Mouse (Mus musculus) neural tube, embryonic 13.5 days (tissue): ENCODE measurements around the gene Olfr1350. TPM values are rescaled to one million over a fixed set of nuclear protein-coding genes. Genes with fewer than 3 reads are reported as not detected.
A peak's percentile ranks its signal among the peaks of the same experiment; 100 is the strongest.
"Not testable (repeated sequence)": the region's sequence is repeated elsewhere in the genome, so short reads cannot be mapped to it uniquely, and the experiment has no call there.

Source experiments
- ATAC-seq: fragments of 200-750 bp; cut with Nextera tagmentation; 2 replicates; pipeline ENCODE4 v1.8.0; 2017; ENCODE audit warnings: low read depth, mild to moderate bottlenecking, moderate TSS enrichment, moderate library complexity
- H3K27ac ChIP-seq: fragments of 300-500 bp; sonication (generic); replicated peaks from 2 replicates; pipeline ENCODE4 v1.5.1; 2015; ENCODE audit warnings: moderate library complexity, mild to moderate bottlenecking, inconsistent platforms
- H3K27me3 ChIP-seq: fragments of 300-500 bp; sonication (generic); 2 replicates; pipeline ENCODE4 v1.6.1; 2015; ENCODE audit warnings: mild to moderate bottlenecking, inconsistent platforms
- H3K36me3 ChIP-seq: fragments of 300-500 bp; sonication (generic); 2 replicates; pipeline ENCODE4 v1.6.1; 2015; ENCODE audit warnings: mild to moderate bottlenecking, inconsistent platforms
- H3K4me1 ChIP-seq: fragments of 300-500 bp; sonication (generic); replicated peaks from 2 replicates; pipeline ENCODE4 v1.6.1; 2015; ENCODE audit warnings: inconsistent platforms
- H3K4me2 ChIP-seq: fragments of 300-500 bp; sonication (generic); 2 replicates; pipeline ENCODE4 v1.6.1; 2015; ENCODE audit warnings: inconsistent platforms, mild to moderate bottlenecking, moderate library complexity
- H3K4me3 ChIP-seq: fragments of 300-500 bp; sonication (generic); 2 replicates; pipeline ENCODE4 v1.5.1; 2015; ENCODE audit warnings: mild to moderate bottlenecking, inconsistent platforms
- H3K9ac ChIP-seq: fragments of 300-500 bp; sonication (generic); 2 replicates; pipeline ENCODE4 v1.6.1; 2015; ENCODE audit warnings: moderate library complexity, mild to moderate bottlenecking, inconsistent platforms
- H3K9me3 ChIP-seq: fragments of 300-500 bp; sonication (generic); 2 replicates; pipeline ENCODE4 v1.6.1; 2016; ENCODE audit warnings: inconsistent platforms
- WGBS: fragments of 180-500 bp; shearing (Covaris S2); methylation state at CpG from one replicate; pipeline ENCODE4 v1.1.7; 2015; 5-methylcytosine and 5-hydroxymethylcytosine counted together
- polyA plus RNA-seq: library from polyadenylated mRNA; unstranded; fragments of >200 nt; fragmentation: Nextera tagmentation; extraction: Ambion mirVana; gene quantifications from 2 replicates; pipeline ENCODE4 v1.2.1, GENCODE M21; 2015

Olfr1350 gene
- polyA plus RNA-seq = not detected in 2 replicates

GRCm38 (mm10) chr7:6564541-6564940 lies at the start of gene Olfr1350:
Olfr1350 (plus strand) TSS chr7:6564841.
- Histone ChIP-seq H3K9ac (no peak within 1 kb of the TSS), H3K4me3 (no peak within 1 kb of the TSS), H3K27me3 (no peaks in the 10 kb centered on the region), H3K9me3 (peaks cover 12% of the 10 kb centered on the region), H3K27ac (no peak within 1 kb of the TSS), H3K4me1 (no peaks in the 10 kb centered on the region), H3K4me2 (no peak within 1 kb of the TSS), H3K36me3 (no peaks in the 10 kb centered on the region)
- no peak for ATAC-seq

GRCm38 (mm10) chr7:6521666-6522065 lies 43.0 kb upstream of the Olfr1350 start:
- WGBS = 46% methylated on average over 1 of the region's 1 CpGs
- 0 out of 2 replicates have a peak, but pooled peaks cover 2% of the 10 kb centered on the region for H3K9me3 ChIP-seq
- no peak overlapping the region for H3K4me3 ChIP-seq
- H3K4me1 ChIP-seq = no peaks in the 10 kb centered on the region
- no peak overlapping the region for H3K4me2 ChIP-seq
- no peak overlapping the region for H3K27ac ChIP-seq
- no peaks in the 10 kb centered on the region for H3K27me3 ChIP-seq
- no peak overlapping the region for H3K9ac ChIP-seq
- H3K36me3 ChIP-seq = no peaks in the 10 kb centered on the region
- ATAC-seq = no peak

GRCm38 (mm10) chr7:6522850-6523249 lies 41.8 kb upstream of the Olfr1350 start, which contains the start of gene Olfr1349:
Olfr1349 (minus strand) TSS chr7:6522950.
- H3K4me3 ChIP-seq = no peak within 1 kb of the TSS
- 0 out of 2 replicates have a peak, but pooled peaks cover 4% of the 10 kb centered on the region for H3K9me3 ChIP-seq
- H3K4me1 ChIP-seq = no peaks in the 10 kb centered on the region
- no peak within 1 kb of the TSS for H3K4me2 ChIP-seq
- no peaks in the 10 kb centered on the region for H3K27me3 ChIP-seq
- no peak within 1 kb of the TSS for H3K27ac ChIP-seq
- no peak within 1 kb of the TSS for H3K9ac ChIP-seq
- WGBS = 80% methylated on average over 5 of the region's 5 CpGs
- ATAC-seq = no peak
- H3K36me3 ChIP-seq = no peaks in the 10 kb centered on the region

GRCm38 (mm10) chr7:6525001-6525400 lies 39.6 kb upstream of the Olfr1350 start:
- H3K4me2 ChIP-seq = no peak overlapping the region
- WGBS = 58% methylated on average over 3 of the region's 3 CpGs
- no peaks in the 10 kb centered on the region for H3K27me3 ChIP-seq
- no peak overlapping the region for H3K9ac ChIP-seq
- 0 out of 2 replicates have a peak, but pooled peaks cover 4% of the 10 kb centered on the region for H3K9me3 ChIP-seq
- H3K4me1 ChIP-seq = no peaks in the 10 kb centered on the region
- ATAC-seq = no peak
- no peaks in the 10 kb centered on the region for H3K36me3 ChIP-seq
- no peak overlapping the region for H3K4me3 ChIP-seq
- H3K27ac ChIP-seq = no peak overlapping the region

GRCm38 (mm10) chr7:6526141-6526540 lies 38.5 kb upstream of the Olfr1350 start:
- Histone ChIP-seq H3K9me3 (0 out of 2 replicates have a peak, but pooled peaks cover 4% of the 10 kb centered on the region), H3K4me3 (no peak overlapping the region), H3K36me3 (no peaks in the 10 kb centered on the region), H3K9ac (no peak overlapping the region), H3K4me2 (no peak overlapping the region), H3K4me1 (no peaks in the 10 kb centered on the region), H3K27ac (no peak overlapping the region), H3K27me3 (no peaks in the 10 kb centered on the region)
- no peak for ATAC-seq
- 61% methylated on average over 5 of the region's 5 CpGs for WGBS

- no peaks in the 10 kb centered on the region for H3K4me1 ChIP-seq
- H3K27ac ChIP-seq = no peak overlapping the region
- peak; percentile 59; the same call in 1 of the 2 replicates for ATAC-seq
- H3K27me3 ChIP-seq = no peaks in the 10 kb centered on the region
- no peak overlapping the region for H3K4me3 ChIP-seq
- no peak overlapping the region for H3K4me2 ChIP-seq
- no peaks in the 10 kb centered on the region; the same call in 1 of the 2 replicates for H3K9me3 ChIP-seq
- H3K9ac ChIP-seq = no peak overlapping the region
- 53% methylated on average over 8 of the region's 8 CpGs for WGBS
- H3K36me3 ChIP-seq = no peaks in the 10 kb centered on the region
Measured at GRCm38 (mm10) chr7:6586096-6586759, 21.6 kb downstream of the Olfr1350 start.

GRCm38 (mm10) chr7:6588766-6589165 lies 24.1 kb downstream of the Olfr1350 start:
- not testable (repeated sequence) for H3K36me3 ChIP-seq, ATAC-seq, H3K27ac ChIP-seq, H3K9me3 ChIP-seq, H3K4me1 ChIP-seq, H3K4me2 ChIP-seq, H3K4me3 ChIP-seq, H3K9ac ChIP-seq, H3K27me3 ChIP-seq
- WGBS = 85% methylated on average over 13 of the region's 13 CpGs

GRCm38 (mm10) chr7:6603331-6603730 lies 38.7 kb downstream of the Olfr1350 start:
- no peak overlapping the region for H3K4me3 ChIP-seq
- no peak overlapping the region for H3K9ac ChIP-seq
- no peak overlapping the region for H3K27ac ChIP-seq
- WGBS = 89% methylated on average over 9 of the region's 9 CpGs
- no peaks in the 10 kb centered on the region for H3K27me3 ChIP-seq
- H3K9me3 ChIP-seq = peaks cover 8% of the 10 kb centered on the region
- no peak overlapping the region for H3K4me2 ChIP-seq
- no peaks in the 10 kb centered on the region for H3K4me1 ChIP-seq
- no peak for ATAC-seq
- H3K36me3 ChIP-seq = no peaks in the 10 kb centered on the region

Other genes with a start within 250 kb of the Olfr1350 start
- 10.4 and 14.0 TPM in 2 replicates for gene Zfp583, start 233.6 kb upstream of the Olfr1350 start, polyA plus RNA-seq
- 6.7 and 7.4 TPM in 2 replicates for gene Gm3854, start 221.1 kb upstream of the Olfr1350 start, polyA plus RNA-seq
- gene Zfp78, start 201.6 kb upstream of the Olfr1350 start, polyA plus RNA-seq = 3.5 and 4.5 TPM in 2 replicates
- gene Zfp28, start 181.5 kb upstream of the Olfr1350 start, polyA plus RNA-seq = 12.0 and 15.1 TPM in 2 replicates
- gene Smim17, start 166.1 kb upstream of the Olfr1350 start, polyA plus RNA-seq = 2.8 and 3.2 TPM in 2 replicates
- gene Gm20715, start 154.6 kb upstream of the Olfr1350 start, polyA plus RNA-seq = not detected in 2 replicates
- 0.10 TPM in 1 of 2 replicates, not detected in the other for gene Olfr1344, start 126.2 kb upstream of the Olfr1350 start, polyA plus RNA-seq
- gene Olfr1336, start 108.7 kb upstream of the Olfr1350 start, polyA plus RNA-seq = not detected in 2 replicates
- not detected in 2 replicates for gene Olfr1346, start 97.7 kb upstream of the Olfr1350 start, polyA plus RNA-seq
- not detected in 2 replicates for gene Olfr5, start 77.9 kb upstream of the Olfr1350 start, polyA plus RNA-seq
- gene Olfr1347, start 65.1 kb upstream of the Olfr1350 start, polyA plus RNA-seq = not detected in 2 replicates
- not detected in 2 replicates for gene Olfr1348, start 56.1 kb upstream of the Olfr1350 start, polyA plus RNA-seq
- gene Olfr1349, start 41.9 kb upstream of the Olfr1350 start, polyA plus RNA-seq = not detected in 2 replicates
- gene Zim1, start 131.6 kb downstream of the Olfr1350 start, polyA plus RNA-seq = 2.6 and 3.0 TPM in 2 replicates
- gene Peg3, start 165.6 kb downstream of the Olfr1350 start, polyA plus RNA-seq = 65.2 and 87.1 TPM in 2 replicates
- 19.1 and 20.6 TPM in 2 replicates for gene Usp29, start 165.7 kb downstream of the Olfr1350 start, polyA plus RNA-seq